Mouse (Mus musculus) hematopoietic stem cell, adult 5-6 weeks (primary cell): ENCODE measurements around the gene Uts2. TPM values are rescaled to one million over a fixed set of nuclear protein-coding genes. Genes with fewer than 3 reads are reported as not detected.
A peak's percentile ranks its signal among the peaks of the same experiment; 100 is the strongest.
"Not testable (repeated sequence)": the region's sequence is repeated elsewhere in the genome, so short reads cannot be mapped to it uniquely, and the experiment has no call there.

Source experiments
- ATAC-seq, 2 experiments: fragments of 125-278 bp in 1 of 2; replicated peaks in 1 of 2; 2 replicates each; pipeline ENCODE4 v1.8.0; 2016 to 2017; ENCODE audit warnings: inconsistent platforms in 2 of 2, mild to moderate bottlenecking in 2 of 2, moderate number of reproducible peaks in 2 of 2, low read depth in 1 of 2, moderate TSS enrichment in 1 of 2; ENCODE audit not compliant: low FRiP score in 2 of 2, poor library complexity in 2 of 2, severe bottlenecking in 2 of 2, insufficient read depth in 1 of 2, low TSS enrichment in 1 of 2
- total RNA-seq: library from RNA; stranded (forward); fragments of 172-1452, 232-1000 nt; gene quantifications from 2 replicates; pipeline ENCODE4 v1.2.3, GENCODE M21; 2017

The Uts2 gene
- total RNA-seq, 1 experiment from 2014 or later, result not detected

DNA sequence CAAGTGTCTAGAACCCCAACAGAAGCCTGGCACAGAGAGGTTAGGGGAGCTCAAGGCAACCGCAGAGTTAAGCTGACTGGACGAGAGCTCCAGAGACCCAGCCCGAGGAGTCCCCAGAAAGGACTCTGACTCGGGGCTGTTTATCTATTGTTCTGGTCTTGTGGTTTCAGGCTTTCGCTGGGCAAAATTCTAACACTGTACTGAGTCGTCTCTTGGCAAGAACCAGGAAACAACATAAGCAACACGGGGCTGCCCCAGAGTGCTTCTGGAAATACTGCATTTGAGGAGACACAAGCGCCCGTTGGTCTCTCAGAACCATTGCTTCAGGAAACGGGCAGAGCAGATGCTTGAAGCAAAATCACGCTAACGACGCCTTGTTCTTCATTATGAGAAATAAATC, 4.5 kb downstream of the Uts2 start:
- no peak for ATAC-seq

DNA sequence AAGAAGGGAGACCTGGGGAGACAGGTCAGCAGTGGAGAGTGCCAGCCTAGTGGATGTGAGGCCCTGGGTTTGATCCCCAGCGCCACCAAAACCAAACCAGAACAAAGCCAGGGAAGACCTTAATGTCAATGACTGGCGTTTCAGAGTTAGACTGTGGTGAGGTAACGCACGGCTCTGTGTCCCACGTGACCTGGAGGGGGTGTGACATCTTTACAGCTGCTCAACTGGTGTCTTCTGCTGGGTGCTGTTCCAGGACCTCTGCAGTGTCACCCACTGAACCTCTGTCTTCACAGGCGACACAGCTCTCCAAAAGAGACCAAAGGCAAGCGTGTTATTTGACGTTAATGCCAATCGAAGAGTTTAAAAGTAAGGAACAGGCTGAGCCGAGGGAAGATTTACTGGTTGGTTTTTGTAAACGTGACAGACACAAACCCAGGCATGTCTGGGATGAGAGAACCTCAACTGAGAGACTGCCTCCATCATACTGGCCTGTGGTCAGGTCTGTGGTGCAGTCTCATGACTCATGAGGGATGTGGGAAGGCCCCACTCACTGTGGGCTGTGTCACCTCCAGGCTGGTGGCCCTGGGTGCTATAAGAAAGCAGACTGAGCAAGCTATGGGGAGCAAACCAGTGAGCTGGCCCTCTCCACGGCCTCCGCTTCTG, 8.9 kb downstream of the Uts2 start:
- ATAC-seq, result peak; percentile 80 to 86

DNA sequence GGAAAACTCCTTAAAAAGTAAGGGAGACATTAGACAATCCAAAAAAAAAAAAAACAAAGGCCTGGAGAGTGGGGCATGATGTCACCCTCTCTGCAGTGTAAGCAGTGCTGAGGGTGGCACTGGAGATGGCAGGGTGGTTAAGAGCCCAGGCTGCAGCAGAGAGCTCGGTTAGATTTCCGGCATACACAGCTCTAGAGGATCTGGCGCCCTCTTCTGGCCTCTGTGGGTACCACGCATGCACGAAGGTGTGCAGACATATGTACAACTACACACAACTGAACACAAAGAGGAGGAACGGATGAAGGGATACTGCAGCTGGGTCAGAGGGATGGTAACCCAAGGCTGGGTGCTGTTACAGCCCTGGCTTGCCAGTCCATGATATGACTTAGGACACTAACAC, 10.0 kb downstream of the Uts2 start:
- ATAC-seq, result peak; percentile 37 to 41; a peak in 2 of 4 replicates

DNA sequence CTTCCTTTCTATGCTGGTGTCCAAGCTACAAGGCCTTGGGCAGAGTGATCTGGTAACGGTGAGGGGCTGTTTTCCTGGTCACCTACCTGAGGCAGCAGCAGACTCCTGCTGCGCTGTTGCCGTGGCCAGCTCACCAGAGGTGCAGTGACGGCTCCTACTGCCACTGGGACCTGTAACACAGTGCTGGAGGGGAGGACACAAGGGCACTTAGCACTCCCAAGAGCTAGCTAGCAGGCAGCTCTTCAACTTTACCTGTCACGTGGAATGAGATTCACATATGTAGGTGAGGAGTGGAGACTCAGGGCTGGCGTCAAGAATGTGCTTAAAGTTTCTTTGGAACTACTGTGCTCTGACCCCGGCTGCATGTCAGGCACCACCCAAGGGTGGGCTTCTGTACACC, 13.4 kb downstream of the Uts2 start:
- no peak for ATAC-seq

DNA sequence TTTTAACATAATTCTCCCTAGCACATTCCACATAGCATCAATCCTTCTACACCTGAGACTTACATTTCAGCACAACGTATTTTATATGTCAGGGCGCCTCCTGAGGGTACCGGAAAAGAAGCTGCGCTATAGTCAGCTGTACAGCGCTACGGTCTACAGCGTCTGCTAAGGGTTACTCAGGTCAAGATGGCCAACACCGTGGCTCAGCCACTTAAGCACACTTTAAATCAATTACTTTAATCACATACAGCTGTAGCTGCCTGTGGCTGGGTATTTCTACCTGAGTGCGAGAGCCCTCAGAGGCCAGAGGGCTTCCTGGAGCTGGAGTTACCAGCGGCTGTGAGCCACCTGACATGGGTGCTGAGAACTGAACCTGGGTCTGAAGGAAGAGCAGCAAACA, 19.0 kb downstream of the Uts2 start:
- no peak for ATAC-seq

- not testable (repeated sequence) for ATAC-seq
Observed at GRCm38 (mm10) chr4:151017356-151017755, 20.5 kb downstream of the Uts2 start.

DNA sequence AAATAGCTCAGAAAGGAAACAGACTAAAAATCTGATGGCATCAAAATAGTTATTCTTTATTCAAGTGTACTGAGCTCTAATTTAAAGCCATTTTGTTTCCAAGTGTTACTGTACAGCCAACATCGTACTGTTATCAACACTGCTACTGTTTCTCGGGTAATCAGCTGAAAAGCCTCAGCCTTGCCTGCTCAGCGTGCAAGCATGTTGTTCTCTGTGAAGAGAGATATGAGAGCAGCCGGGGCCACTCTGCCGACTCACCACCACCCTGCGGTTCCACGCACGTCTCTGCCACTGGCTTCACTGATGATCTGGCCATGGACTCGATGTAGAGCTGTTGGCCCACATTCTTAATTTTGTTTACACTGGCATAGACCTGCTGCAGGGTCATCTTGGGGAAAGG, 27.3 kb downstream of the Uts2 start:
- ATAC-seq, result no peak

GRCm38 (mm10) chr4:151027001-151027400, 30.1 kb downstream of the Uts2 start:
- peak; percentile 62 to 74 for ATAC-seq

GRCm38 (mm10) chr4:151036521-151036920, 39.6 kb downstream of the Uts2 start:
- ATAC-seq, result no peak

DNA sequence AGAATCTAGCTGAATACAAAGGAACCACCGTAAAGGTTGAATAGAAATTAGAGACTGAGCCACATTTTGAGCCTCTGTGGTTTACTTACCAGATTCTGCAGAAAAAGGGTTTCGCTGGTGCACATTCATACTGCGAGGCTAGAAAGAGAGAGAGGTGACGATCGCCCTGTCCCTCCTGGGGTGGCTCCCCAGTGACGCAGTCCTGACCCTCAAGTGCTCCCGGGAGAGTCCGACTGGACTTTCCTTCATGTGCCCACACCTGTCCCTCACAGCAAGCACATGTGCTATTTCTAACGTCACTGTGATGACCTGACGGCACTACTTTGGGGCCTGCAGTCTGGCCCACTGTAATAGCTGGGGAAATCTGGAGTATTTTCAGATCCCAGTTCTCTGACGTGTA, 40.9 kb downstream of the Uts2 start:
- ATAC-seq, result no peak

- ATAC-seq, result no peak
Observed at GRCm38 (mm10) chr4:151041506-151041905, 44.6 kb downstream of the Uts2 start.

DNA sequence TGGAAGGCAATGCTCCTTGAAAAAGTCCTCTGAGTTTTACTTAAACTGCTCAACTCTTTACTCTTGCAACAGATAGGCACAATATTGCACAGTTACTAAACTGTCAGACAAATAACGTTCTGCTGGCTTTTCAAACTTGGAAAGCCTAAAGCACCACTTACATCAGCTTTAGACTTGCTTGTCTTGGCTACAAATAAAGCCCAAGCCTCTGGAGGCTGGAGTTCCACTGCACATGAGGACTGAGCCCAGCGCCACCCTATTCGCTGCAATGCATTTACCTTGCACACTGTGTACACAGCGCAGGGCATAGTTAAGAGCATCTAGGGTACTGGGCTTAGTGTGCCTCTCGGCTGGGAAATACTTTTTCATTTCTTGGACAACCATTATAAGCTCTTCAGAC, 46.4 kb downstream of the Uts2 start:
- ATAC-seq, result 0 out of 4 replicates have a peak, but pooled peaks of 1 of the 2 experiments have one; percentile 30

DNA sequence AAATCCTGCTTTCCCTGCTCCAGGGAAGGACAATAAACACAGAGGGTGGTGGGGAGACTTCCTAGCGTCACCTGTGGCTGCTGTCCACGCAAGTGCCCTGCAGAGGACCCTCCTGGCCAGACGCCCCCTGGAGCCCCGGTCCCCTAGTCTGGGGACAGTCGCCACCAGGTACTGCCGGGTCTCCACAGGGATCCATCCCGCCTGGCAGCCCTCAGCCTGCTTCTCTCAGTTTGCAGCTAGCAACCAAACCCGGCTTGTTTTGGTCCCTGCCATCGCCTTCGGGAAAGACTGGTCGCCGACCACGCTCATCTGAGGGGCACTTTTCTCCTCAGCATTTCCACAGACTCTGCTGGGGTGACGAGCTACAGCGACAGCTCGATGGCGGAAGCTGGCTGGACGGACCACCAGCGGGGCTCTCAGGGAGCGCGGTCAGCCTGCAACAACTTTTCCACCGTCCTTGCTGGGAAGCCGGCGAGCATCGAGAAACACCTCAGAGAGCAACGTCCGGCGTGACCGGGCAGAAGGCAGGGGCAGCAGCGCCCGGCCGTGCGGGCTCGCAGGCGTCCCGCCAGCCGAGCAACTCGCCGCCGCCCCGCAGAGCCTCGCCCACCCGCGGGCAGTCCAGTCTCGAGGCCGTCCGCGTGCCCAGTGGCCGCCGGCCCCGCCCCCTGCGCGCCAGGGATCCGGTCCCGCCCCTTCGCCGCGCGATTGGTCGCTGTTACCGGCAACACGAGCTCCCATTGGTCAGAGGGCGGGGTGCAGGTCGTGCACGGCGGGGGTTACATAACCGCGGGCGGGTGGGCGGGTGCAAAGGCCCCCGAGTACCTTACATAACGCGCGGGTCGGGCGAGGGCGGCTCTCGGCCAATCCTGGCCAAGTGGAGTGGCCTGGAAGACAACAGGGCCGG, 47.4 kb downstream of the Uts2 start, which contains the start of gene Per3:
Gene Per3, minus strand, starts transcription at position 629 of the 907 bp plus-strand sequence.
- peak; percentile 92 to 94 for ATAC-seq

DNA sequence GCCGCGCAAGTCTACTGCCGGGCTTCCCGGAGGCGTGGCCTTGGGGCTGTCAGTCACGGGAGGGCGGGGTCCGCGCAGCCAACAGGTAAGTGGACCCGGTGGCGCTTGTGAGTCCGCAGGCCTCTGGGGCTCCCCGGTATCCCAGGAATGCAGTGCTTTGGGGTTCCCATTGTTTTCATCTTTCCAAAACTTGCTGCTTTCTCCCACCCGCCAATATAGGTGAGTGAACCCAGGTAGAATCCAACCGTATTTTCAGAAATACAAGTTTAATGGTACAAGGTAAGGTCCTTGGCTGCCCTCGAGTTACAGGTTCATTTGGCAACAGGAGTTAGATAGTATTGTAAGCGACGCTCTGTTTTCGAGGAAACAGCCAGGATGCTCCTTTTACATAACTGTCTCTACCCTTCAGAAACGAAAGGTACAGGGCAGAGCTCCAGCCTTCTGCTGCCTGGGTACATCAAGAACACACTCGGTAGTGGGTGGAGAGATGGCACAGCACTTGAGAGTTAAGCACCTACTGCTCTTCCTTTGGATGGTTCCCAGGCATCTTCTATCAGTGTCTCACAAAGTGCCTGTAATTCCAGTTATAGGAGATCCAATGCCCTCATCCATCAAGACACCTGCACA, 48.2 kb downstream of the Uts2 start:
- no peak for ATAC-seq

DNA sequence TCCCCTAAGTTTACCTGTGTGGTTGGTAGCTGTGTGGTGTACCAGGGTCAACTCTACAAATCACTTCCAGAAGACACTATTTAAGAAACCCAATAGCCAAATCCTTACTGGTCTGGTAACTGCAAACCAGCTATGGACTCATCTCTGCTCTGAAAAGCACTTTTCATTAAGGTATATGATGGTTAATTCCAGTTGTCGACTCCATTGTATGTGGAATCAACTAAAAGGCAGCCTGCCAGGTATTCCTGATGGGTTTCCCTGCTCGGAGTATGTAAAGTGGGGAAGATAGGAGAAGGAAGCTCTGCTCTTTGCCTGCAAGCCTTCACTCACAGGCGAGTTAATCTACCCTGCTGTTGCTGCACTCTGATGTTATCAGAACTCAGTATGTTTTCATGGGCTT, 49.6 kb downstream of the Uts2 start:
- ATAC-seq, result no peak

- 0 out of 4 replicates have a peak, but pooled peaks of 1 of the 2 experiments have one; percentile 3 for ATAC-seq
Observed at GRCm38 (mm10) chr4:151051162-151051561, 54.3 kb downstream of the Uts2 start.
